Mouse (Mus musculus) neural tube, embryonic 14.5 days (tissue): ENCODE measurements around the gene Irs3. TPM values are rescaled to one million over a fixed set of nuclear protein-coding genes. Genes with fewer than 3 reads are reported as not detected.
A peak's percentile ranks its signal among the peaks of the same experiment; 100 is the strongest.

ENCODE experiments used
- ATAC-seq: fragments of 200-750 bp; cut with Nextera tagmentation; 2 replicates; pipeline ENCODE4 v1.8.0; 2017; ENCODE audit warnings: low read depth, mild to moderate bottlenecking, moderate TSS enrichment, moderate library complexity
- H3K27ac ChIP-seq: fragments of 300-500 bp; sonication (generic); 2 replicates; pipeline ENCODE4 v1.5.1; 2014; ENCODE audit warnings: low read depth, mild to moderate bottlenecking, control low read depth, low read length, moderate library complexity, mixed read lengths
- H3K27me3 ChIP-seq: fragments of 300-500 bp; sonication (generic); 2 replicates; pipeline ENCODE4 v1.6.1; 2014; ENCODE audit warnings: low read length; ENCODE audit not compliant: control insufficient read depth, insufficient read depth
- H3K36me3 ChIP-seq: fragments of 300-500 bp; sonication (generic); 2 replicates; pipeline ENCODE4 v1.6.1; 2014; ENCODE audit warnings: low read length, mixed read lengths; ENCODE audit not compliant: control insufficient read depth, insufficient read depth
- H3K4me1 ChIP-seq: fragments of 300-500 bp; sonication (generic); 2 replicates; pipeline ENCODE4 v1.6.1; 2014; ENCODE audit warnings: low read length; ENCODE audit not compliant: control insufficient read depth, insufficient read depth
- H3K4me2 ChIP-seq: fragments of 300-500 bp; sonication (generic); 2 replicates; pipeline ENCODE4 v1.6.1; 2014; ENCODE audit warnings: mild to moderate bottlenecking, low read depth, low read length, control low read depth
- H3K4me3 ChIP-seq: fragments of 300-500 bp; sonication (generic); 2 replicates; pipeline ENCODE4 v1.5.1; 2014; ENCODE audit warnings: low read depth, low read length, control low read depth, mixed read lengths
- H3K9ac ChIP-seq: fragments of 300-500 bp; sonication (generic); replicated peaks from 2 replicates; pipeline ENCODE4 v1.6.1; 2014; ENCODE audit warnings: low read depth, mild to moderate bottlenecking, control low read depth, low read length, mixed read lengths
- H3K9me3 ChIP-seq: fragments of 300-500 bp; sonication (generic); 2 replicates; pipeline ENCODE4 v1.6.1; 2016; ENCODE audit warnings: low read length; ENCODE audit not compliant: control insufficient read depth
- WGBS: fragments of 180-500 bp; shearing (Covaris S2); extraction: QIAGEN DNeasy Blood & Tissue Kit; methylation state at CpG from one replicate; pipeline ENCODE4 v1.1.7; 2014; 5-methylcytosine and 5-hydroxymethylcytosine counted together
- polyA plus RNA-seq: library from polyadenylated mRNA; unstranded; fragments of >200 nt; fragmentation: Nextera tagmentation; extraction: Ambion mirVana; gene quantifications from 2 replicates; pipeline ENCODE4 v1.2.1, GENCODE M21; 2014

Gene Irs3
- polyA plus RNA-seq, 1 experiment from 2014 or later: 0.31 TPM

DNA sequence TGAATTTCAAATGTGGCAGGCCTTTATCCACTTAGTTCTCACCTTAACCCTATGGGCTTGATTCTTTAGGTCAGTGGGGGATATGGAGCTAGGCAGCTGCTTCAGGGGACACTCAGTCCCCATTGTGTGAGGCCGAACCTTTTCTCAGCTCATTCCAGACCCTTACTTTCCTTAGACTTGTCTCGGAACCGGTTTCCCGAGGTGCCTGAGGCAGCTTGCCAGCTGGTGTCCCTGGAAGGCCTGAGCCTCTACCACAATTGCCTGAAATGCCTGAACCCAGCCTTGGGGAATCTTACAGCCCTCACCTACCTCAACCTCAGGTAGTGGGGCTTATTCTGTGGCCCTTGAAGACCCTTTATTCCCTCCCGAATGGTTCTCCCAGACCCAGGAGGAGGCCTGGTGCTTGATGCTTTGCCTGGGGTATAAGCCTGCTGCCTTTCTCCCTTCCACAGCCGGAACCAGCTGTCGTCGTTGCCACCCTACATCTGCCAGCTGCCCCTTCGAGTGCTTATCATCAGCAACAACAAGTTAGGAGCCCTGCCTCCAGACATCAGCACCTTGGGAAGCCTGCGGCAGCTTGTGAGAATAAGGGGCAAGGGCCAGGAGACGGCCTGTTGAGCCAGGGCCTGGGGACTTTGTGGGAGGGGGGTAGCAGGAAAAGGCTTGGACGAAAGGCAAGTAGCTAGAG, 12.0 kb downstream of the Irs3 start:
- 83% methylated on average over 12 of the region's 12 CpGs for WGBS
- Histone ChIP-seq H3K27ac (no peak overlapping the region), H3K4me2 (no peak overlapping the region), H3K36me3 (peaks cover 24% of the 10 kb centered on the region), H3K4me1 (peaks cover 20% of the 10 kb centered on the region), H3K9me3 (no peaks in the 10 kb centered on the region), H3K9ac (no peak overlapping the region), H3K27me3 (no peaks in the 10 kb centered on the region), H3K4me3 (no peak overlapping the region)
- no peak for ATAC-seq

DNA sequence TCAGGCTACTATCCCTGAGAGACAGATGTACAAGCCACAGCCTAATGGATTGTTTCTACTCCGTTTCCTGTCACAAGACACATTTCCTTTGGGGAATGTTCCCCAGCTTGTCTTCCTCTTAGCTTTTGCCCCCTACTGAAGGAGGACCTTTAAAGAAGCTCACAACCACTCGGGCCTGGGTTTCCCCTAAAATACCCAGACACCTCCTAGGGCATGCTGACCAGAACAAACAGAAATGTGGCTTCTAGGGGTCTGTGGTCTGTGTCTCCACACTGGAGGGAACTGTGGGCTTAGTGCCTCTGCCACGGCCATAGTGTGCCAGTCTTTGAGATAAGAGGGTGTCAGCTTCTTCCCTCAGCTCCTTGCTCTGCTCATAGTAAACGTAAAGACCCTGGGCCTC, 13.9 kb downstream of the Irs3 start:
- Histone ChIP-seq H3K4me3 (no peak overlapping the region; the same call in 1 of the 2 replicates), H3K4me1 (peaks cover 26% of the 10 kb centered on the region), H3K27me3 (no peaks in the 10 kb centered on the region), H3K36me3 (peaks cover 12% of the 10 kb centered on the region; the same call in 1 of the 2 replicates), H3K4me2 (peak overlapping the region; percentile 91; the same call in 1 of the 2 replicates), H3K9ac (no peak overlapping the region), H3K27ac (no peak overlapping the region), H3K9me3 (no peaks in the 10 kb centered on the region)
- WGBS: 66% methylated on average over 4 of the region's 4 CpGs
- ATAC-seq: no peak

DNA sequence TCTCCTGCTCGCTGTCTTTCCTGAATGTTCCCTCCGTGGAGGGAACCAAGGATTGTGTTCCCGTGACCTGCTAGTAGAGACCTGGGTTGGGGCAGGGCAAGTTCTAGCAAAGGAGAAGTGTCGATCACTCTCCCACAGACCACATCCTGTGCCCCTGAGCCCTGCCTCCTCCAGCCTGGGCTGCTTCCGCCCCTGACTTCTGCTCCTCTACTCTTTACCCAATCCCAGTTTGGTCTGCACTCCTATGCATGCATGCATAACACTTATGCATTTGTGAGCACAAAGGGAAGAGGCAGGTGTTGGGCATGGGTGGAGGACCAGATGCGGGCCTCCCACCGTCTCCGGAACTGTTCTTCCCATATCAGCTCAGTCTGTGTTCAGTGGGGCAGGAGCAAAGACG, 14.3 kb downstream of the Irs3 start:
- 0 out of 2 replicates have a peak overlapping the region, but pooled peaks have one; percentile 37 for H3K9ac ChIP-seq

DNA sequence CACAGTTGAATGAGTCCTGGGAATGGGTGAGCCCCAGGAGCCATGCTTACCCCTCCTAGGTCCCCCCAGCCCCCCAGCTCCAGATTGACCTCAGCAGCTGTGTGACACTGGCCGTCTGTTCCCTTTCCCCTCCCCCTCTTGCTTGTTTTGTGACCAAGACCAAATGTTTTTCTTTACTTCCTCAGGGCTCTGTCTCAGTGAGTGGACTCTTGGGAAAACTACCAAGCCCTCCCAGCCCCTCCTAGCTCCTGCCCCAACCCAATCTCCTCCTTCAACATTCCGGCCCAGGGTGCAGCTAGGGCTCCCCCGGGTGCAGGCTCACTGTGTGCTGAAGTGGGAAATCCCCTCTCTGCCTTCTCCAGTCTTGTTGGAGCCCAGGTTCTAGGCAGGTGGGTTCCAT, 14.9 kb downstream of the Irs3 start:
- 0 out of 2 replicates have a peak overlapping the region, but pooled peaks have one; percentile 37 for H3K9ac ChIP-seq
- 34% methylated on average over 3 of the region's 3 CpGs for WGBS
- no peak overlapping the region for H3K27ac ChIP-seq
- no peak for ATAC-seq
- H3K9me3 ChIP-seq: no peaks in the 10 kb centered on the region
- peak overlapping the region; percentile 82; the same call in 1 of the 2 replicates for H3K4me3 ChIP-seq
- H3K36me3 ChIP-seq: peaks cover 11% of the 10 kb centered on the region; the same call in 1 of the 2 replicates
- peak overlapping the region; percentile 91 for H3K4me2 ChIP-seq
- H3K4me1 ChIP-seq: peaks cover 26% of the 10 kb centered on the region
- H3K27me3 ChIP-seq: no peaks in the 10 kb centered on the region

More for the DNA sequence above, 14.3 kb downstream of the Irs3 start:
- Histone ChIP-seq H3K4me1 (peaks cover 26% of the 10 kb centered on the region), H3K4me3 (no peak overlapping the region; the same call in 1 of the 2 replicates), H3K27ac (peak overlapping the region; percentile 52; the same call in 1 of the 2 replicates), H3K27me3 (no peaks in the 10 kb centered on the region), H3K36me3 (peaks cover 12% of the 10 kb centered on the region; the same call in 1 of the 2 replicates), H3K9me3 (no peaks in the 10 kb centered on the region), H3K4me2 (peak overlapping the region; percentile 91)
- 59% methylated on average over 9 of the region's 9 CpGs for WGBS
- ATAC-seq: no peak

DNA sequence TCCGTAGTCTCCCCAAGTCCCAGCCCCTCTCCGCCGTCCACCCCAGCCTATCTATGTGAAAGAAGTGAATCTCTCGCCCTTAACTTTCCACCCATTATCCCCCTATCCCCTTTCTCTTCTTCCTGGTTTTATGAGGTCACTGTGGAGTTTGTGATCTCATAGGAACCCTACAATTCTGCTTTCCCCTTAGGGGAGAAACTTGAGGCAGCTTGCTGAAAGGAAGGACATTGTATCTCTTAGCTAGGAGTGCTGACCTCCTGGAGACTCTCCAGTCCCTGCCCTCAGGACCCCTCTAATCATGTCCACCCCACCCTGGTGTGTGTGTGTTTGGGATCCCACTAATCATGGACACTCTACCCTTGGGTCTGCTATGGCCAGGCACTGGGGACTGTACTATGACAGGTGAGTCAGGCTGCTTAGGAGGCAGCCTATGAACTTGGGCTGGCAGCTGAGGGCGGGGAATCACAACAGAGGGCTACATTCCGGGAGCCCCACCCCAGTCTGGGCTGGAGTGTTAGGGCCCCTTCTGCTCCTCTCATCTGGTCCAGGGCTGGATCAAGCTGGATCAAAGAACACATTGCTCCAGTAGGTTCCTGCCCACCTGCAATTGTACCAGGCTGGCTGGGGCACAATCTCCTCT, 15.5 kb downstream of the Irs3 start:
- peak overlapping the region; percentile 91 for H3K4me2 ChIP-seq
- ATAC-seq: no peak
- H3K36me3 ChIP-seq: 0 out of 2 replicates have a peak, but pooled peaks cover 6% of the 10 kb centered on the region
- H3K4me3 ChIP-seq: peak overlapping the region; percentile 82
- peaks cover 26% of the 10 kb centered on the region for H3K4me1 ChIP-seq
- no peak overlapping the region; the same call in 1 of the 2 replicates for H3K9ac ChIP-seq
- WGBS: 28% methylated on average over 6 of the region's 6 CpGs
- H3K9me3 ChIP-seq: no peaks in the 10 kb centered on the region
- H3K27ac ChIP-seq: no peak overlapping the region
- H3K27me3 ChIP-seq: no peaks in the 10 kb centered on the region

DNA sequence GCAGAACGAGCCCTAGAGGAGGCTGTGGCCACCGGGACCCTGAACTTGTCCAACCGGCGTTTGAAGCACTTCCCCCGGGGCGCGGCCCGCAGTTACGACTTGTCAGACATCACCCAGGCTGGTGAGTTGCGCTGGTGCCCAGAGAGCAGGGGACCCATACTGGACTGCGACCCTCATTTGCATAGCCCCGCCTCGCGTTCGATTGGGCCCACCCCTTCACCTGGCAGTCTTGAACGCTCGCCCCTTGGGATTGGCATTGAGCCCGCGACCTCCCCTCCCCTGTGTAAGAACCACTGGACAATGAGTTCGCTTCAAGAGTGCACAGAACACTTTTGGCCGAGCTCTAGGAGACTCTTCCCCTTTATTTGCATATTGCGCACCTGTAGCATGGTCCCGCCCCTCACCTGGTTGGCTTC, 16.2 kb downstream of the Irs3 start:
- Histone ChIP-seq H3K27me3 (no peaks in the 10 kb centered on the region), H3K9me3 (no peaks in the 10 kb centered on the region), H3K36me3 (0 out of 2 replicates have a peak, but pooled peaks cover 6% of the 10 kb centered on the region), H3K4me3 (peak overlapping the region; percentile 82), H3K9ac (peak overlapping the region; percentile 82), H3K4me1 (peaks cover 26% of the 10 kb centered on the region), H3K4me2 (peak overlapping the region; percentile 91), H3K27ac (peak overlapping the region; percentile 91)
- ATAC-seq: peak; percentile 13
- under 1% methylated on average over 23 of the region's 23 CpGs for WGBS

DNA sequence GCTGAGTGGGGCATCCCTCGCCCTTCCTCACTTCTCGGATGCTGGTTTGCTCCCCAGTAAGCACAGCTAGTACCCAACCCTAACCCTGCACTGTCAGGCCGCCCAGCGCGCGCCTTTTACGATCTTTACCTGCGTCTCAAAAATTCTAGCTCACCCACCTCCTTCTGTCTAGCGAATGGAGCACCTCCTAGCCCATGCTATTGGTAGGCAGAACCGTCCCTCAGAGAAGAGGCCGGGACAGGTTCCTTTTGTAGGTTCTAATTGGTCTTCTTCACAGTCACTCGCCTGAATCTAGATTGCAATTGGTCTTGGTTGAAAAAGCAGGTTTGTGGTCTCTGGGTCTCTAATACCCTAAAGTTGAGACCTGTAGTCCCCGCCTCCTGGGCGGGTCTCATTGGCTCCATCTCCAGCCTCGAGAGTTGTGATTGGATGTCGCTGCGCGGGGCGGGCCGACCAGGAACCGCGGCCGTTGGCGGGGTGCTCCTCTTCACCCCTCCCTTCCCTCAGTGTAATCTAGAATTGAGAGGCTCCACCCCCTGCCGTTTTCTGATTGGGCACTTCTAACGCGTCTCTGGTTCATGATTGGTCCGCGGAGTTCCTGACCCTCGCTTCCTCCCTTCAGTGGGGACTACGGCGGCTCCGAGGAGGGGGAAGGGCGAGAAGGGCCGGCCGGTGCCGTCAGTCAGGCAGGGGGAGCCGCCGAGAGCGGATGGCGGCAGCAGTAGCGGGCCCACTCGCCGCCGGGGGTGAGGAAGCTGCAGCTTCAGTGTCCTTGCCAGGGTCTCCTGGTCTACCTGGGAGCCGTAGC, 16.8 kb downstream of the Irs3 start, which contains the start of the genes Fbxo24, Lrch4 and Gm20605:
TSS of gene Fbxo24 (minus strand) at position 505 of the 808 bp plus-strand sequence.
TSS of gene Lrch4 (plus strand) at position 624 of the 808 bp plus-strand sequence.
TSS of gene Gm20605 (plus strand) at position 678 of the 808 bp plus-strand sequence.
- Histone ChIP-seq H3K36me3 (0 out of 2 replicates have a peak, but pooled peaks cover under 1% of the 10 kb centered on the region), H3K9me3 (no peaks in the 10 kb centered on the region), H3K27me3 (no peaks in the 10 kb centered on the region), H3K4me1 (peaks cover 26% of the 10 kb centered on the region), H3K4me2 (peak within 1 kb of the TSS; percentile 91), H3K4me3 (peak within 1 kb of the TSS; percentile 82), H3K9ac (peak within 1 kb of the TSS; percentile 82), H3K27ac (peak within 1 kb of the TSS; percentile 91)
- under 1% methylated on average over 46 of the region's 46 CpGs for WGBS
- ATAC-seq: peak; percentile 99

DNA sequence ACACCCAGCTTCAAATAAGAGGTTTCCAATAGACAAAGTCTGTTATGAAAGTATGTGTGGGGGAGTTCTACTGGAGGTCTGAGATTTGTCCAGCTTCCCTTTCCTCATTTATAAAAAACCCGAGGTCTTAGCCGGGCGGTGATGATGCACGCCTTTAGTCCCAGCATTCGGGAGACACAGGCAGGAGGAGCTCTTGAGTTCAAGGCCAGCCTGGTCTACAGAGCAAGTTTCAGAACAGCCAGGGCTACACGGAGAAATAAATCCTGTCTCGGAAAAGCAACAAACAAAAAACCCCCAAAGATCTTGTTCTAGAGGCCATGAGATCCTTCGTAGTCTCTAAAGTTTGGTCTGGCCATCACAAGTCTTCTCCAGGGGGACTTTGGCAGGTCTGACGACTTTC, 17.5 kb downstream of the Irs3 start:
- Histone ChIP-seq H3K27ac (peak overlapping the region; percentile 88), H3K9me3 (no peaks in the 10 kb centered on the region), H3K9ac (peak overlapping the region; percentile 54), H3K27me3 (no peaks in the 10 kb centered on the region), H3K4me1 (peaks cover 26% of the 10 kb centered on the region), H3K36me3 (no peaks in the 10 kb centered on the region), H3K4me3 (peak overlapping the region; percentile 47), H3K4me2 (peak overlapping the region; percentile 68)
- 2% methylated on average over 9 of the region's 9 CpGs for WGBS
- no peak for ATAC-seq
